Mouse (Mus musculus): ENCODE measurements around the gene Ccdc152. TPM values are rescaled to one million over a fixed set of nuclear protein-coding genes. Genes with fewer than 3 reads are reported as not detected.

The Ccdc152 gene
- polyA plus RNA-seq, 1 experiment from 2014 or later, result 0.21 TPM

GRCm38 (mm10) chr15:3271216-3271615 lies 32.1 kb downstream of the Ccdc152 start:
- no peaks in the 10 kb centered on the region for H3K27me3 ChIP-seq
- H3K27ac ChIP-seq, result 0 out of 2 replicates have a peak overlapping the region, but pooled peaks have one; percentile 36
- ATAC-seq (ENCODE audit: borderline replicate concordance, extremely low read depth, low FRiP score, low TSS enrichment), result 0 out of 2 replicates have a peak, but pooled peaks have one; percentile 33
- peaks cover 12% of the 10 kb centered on the region for H3K4me1 ChIP-seq
- H3K4me2 ChIP-seq, result peak overlapping the region; percentile 54
- H3K36me3 ChIP-seq, result peaks cover 6% of the 10 kb centered on the region; the same call in 1 of the 2 replicates
- no peaks in the 10 kb centered on the region for H3K9me3 ChIP-seq
- WGBS, result 35% methylated on average over 6 of the region's 6 CpGs
- no peak overlapping the region for H3K9ac ChIP-seq
- H3K4me3 ChIP-seq, result peak overlapping the region; percentile 40

- H3K4me2 ChIP-seq, result peak overlapping the region; percentile 54
- ATAC-seq (ENCODE audit: borderline replicate concordance, extremely low read depth, low FRiP score, low TSS enrichment), result peak; percentile 82
These were observed 32.7 kb downstream of the Ccdc152 start for GRCm38 (mm10) chr15:3270646-3271077.

DNA sequence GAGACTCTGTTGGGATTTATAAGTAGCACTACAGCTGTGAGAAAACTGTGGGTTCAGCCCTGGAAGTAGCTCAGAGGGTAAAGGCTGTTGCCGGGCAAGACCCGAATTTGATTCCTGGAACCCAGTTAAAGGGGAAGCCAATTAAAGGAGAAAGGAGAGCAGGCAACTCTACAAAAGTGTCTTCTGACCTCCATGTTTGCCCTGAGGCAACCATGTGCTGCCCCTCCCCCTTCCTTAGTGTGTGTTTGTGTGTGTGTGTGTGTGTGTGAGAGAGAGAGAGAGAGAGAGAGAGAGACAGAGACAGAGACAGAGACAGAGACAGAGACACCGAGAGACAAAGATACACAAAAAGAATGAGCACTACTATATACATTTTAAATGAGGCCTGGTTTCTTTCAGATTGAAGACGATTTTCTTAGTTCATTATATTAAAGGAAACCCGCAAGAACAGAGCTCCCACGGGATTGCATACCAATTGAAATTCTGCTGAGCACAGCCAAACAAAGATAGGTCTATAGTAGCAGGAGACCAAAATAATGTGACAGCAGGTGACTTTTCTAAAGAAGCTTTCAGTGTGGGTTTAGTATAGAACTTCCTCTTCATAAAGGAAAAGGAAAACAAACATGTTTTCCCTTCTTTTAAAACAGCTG lies 33.2 kb downstream of the Ccdc152 start:
- Histone ChIP-seq H3K4me2 (peak overlapping the region; percentile 54), H3K9ac (no peak overlapping the region), H3K27me3 (no peaks in the 10 kb centered on the region), H3K9me3 (no peaks in the 10 kb centered on the region), H3K27ac (peak overlapping the region; percentile 87), H3K36me3 (no peaks in the 10 kb centered on the region), H3K4me3 (peak overlapping the region; percentile 40), H3K4me1 (peaks cover 12% of the 10 kb centered on the region)
- 0 out of 2 replicates have a peak, but pooled peaks have one; percentile 24 for ATAC-seq (ENCODE audit: borderline replicate concordance, extremely low read depth, low FRiP score, low TSS enrichment)
- WGBS, result 39% methylated on average over 6 of the region's 6 CpGs

More at GRCm38 (mm10) chr15:3270646-3271077, 32.7 kb downstream of the Ccdc152 start:
- H3K4me3 ChIP-seq, result peak overlapping the region; percentile 40
- H3K27me3 ChIP-seq, result no peaks in the 10 kb centered on the region
- H3K4me1 ChIP-seq, result peaks cover 12% of the 10 kb centered on the region
- WGBS, result 3% methylated on average over 12 of the region's 12 CpGs
- H3K9ac ChIP-seq, result peak overlapping the region; percentile 39; the same call in 1 of the 2 replicates
- H3K27ac ChIP-seq, result peak overlapping the region; percentile 87
- H3K36me3 ChIP-seq, result peaks cover 2% of the 10 kb centered on the region; the same call in 1 of the 2 replicates
- H3K9me3 ChIP-seq, result no peaks in the 10 kb centered on the region

DNA sequence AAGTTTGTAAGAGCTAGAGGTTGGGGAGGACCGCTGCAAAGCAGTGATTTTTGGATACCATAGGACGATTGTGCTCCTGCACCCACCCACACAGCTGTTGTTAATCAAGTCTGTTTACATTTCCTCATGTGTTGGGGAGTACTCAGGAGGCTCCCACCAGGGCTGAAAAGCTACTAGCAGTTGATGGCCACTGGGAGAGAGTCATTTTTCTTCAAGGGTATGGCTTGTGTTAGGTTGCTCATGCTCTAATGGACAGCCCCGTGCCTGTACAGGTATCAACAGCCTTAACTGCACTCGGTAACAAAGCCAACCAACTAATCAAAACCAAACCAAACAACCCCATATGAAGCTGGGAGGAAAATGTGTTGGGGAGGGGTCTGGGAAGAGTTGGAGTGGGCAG lies 33.8 kb downstream of the Ccdc152 start:
- 54% methylated on average over 4 of the region's 4 CpGs for WGBS
- Histone ChIP-seq H3K9me3 (no peaks in the 10 kb centered on the region), H3K4me1 (peaks cover 12% of the 10 kb centered on the region), H3K4me2 (no peak overlapping the region), H3K27ac (0 out of 2 replicates have a peak overlapping the region, but pooled peaks have one; percentile 87), H3K4me3 (no peak overlapping the region), H3K36me3 (no peaks in the 10 kb centered on the region), H3K27me3 (no peaks in the 10 kb centered on the region), H3K9ac (no peak overlapping the region)
- ATAC-seq (ENCODE audit: borderline replicate concordance, extremely low read depth, low FRiP score, low TSS enrichment), result 0 out of 2 replicates have a peak, but pooled peaks have one; percentile 40

- Histone ChIP-seq H3K4me3 (no peak within 1 kb of the TSS), H3K9ac (no peak within 1 kb of the TSS), H3K27me3 (no peaks in the 10 kb centered on the region), H3K4me2 (no peak within 1 kb of the TSS), H3K36me3 (no peaks in the 10 kb centered on the region), H3K9me3 (no peaks in the 10 kb centered on the region), H3K27ac (peak within 1 kb of the TSS; percentile 16; the same call in 1 of the 2 replicates), H3K4me1 (peaks cover 12% of the 10 kb centered on the region)
- ATAC-seq (ENCODE audit: borderline replicate concordance, extremely low read depth, low FRiP score, low TSS enrichment), result no peak
- WGBS, result 90% methylated on average over 6 of the region's 6 CpGs
These were observed 35.1 kb downstream of the Ccdc152 start, which contains the start of gene Selenop for GRCm38 (mm10) chr15:3268247-3268646. Selenop (plus strand) TSS chr15:3268547.

- Histone ChIP-seq H3K36me3 (no peaks in the 10 kb centered on the region), H3K9ac (no peak overlapping the region), H3K4me3 (no peak overlapping the region), H3K4me1 (peaks cover 8% of the 10 kb centered on the region), H3K27ac (no peak overlapping the region), H3K27me3 (no peaks in the 10 kb centered on the region), H3K9me3 (no peaks in the 10 kb centered on the region), H3K4me2 (no peak overlapping the region)
- ATAC-seq (ENCODE audit: borderline replicate concordance, extremely low read depth, low FRiP score, low TSS enrichment), result no peak
- WGBS, result 73% methylated on average over 1 of the region's 1 CpGs
These were observed 38.5 kb downstream of the Ccdc152 start for GRCm38 (mm10) chr15:3264828-3265227.

DNA sequence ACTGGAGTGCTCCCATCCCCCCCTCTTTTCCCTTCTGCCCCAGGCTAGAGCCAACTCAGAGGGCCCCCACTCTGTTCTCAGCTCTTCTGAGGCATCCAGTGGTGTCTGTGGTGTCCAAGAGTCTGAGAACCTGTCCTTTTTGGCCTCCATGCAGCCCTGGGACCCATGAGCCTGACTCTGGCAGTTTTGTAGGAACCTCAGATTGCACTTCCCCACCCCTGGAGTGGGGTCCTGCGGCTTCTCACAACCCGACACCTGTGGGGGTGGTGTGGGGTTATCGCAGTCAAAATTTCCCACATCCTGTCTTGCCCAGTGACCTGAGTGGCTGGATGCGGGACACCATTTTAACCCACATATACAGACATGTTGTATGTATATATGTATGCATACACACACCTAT lies 39.0 kb downstream of the Ccdc152 start:
- 89% methylated on average over 4 of the region's 4 CpGs for WGBS
- ATAC-seq (ENCODE audit: borderline replicate concordance, extremely low read depth, low FRiP score, low TSS enrichment), result no peak
- Histone ChIP-seq H3K27ac (no peak overlapping the region), H3K4me3 (no peak overlapping the region), H3K4me2 (no peak overlapping the region), H3K9ac (no peak overlapping the region), H3K4me1 (peaks cover 3% of the 10 kb centered on the region; the same call in 1 of the 2 replicates), H3K36me3 (no peaks in the 10 kb centered on the region), H3K27me3 (no peaks in the 10 kb centered on the region), H3K9me3 (no peaks in the 10 kb centered on the region)

GRCm38 (mm10) chr15:3262883-3263282 lies 40.4 kb downstream of the Ccdc152 start:
- Histone ChIP-seq H3K27me3 (no peaks in the 10 kb centered on the region), H3K4me3 (no peak overlapping the region), H3K9ac (no peak overlapping the region), H3K9me3 (no peaks in the 10 kb centered on the region), H3K36me3 (no peaks in the 10 kb centered on the region), H3K4me2 (no peak overlapping the region), H3K4me1 (no peaks in the 10 kb centered on the region), H3K27ac (no peak overlapping the region)
- ATAC-seq (ENCODE audit: borderline replicate concordance, extremely low read depth, low FRiP score, low TSS enrichment), result no peak
- WGBS, result 63% methylated on average over 3 of the region's 3 CpGs

DNA sequence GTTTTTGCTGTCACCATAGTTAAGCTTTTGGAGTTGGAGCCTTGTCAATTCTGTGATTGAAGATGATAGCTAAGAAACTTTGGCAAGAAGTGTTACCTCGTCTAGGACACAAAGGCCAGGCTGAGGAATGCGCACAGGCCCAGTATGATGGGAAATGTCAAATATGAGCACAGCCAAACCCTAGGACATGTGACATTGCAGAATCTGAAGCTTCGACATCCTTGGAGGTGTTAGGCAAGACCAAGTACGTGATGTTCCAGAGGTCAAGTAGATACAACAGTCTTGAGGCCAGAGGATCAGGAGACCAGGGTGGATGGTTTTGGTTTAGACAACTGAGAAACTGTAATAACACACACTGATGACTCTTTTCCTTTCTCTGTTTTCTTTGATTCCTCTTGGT lies 43.0 kb downstream of the Ccdc152 start:
- Histone ChIP-seq H3K9ac (no peak overlapping the region), H3K4me3 (no peak overlapping the region), H3K4me1 (no peaks in the 10 kb centered on the region), H3K36me3 (no peaks in the 10 kb centered on the region), H3K27me3 (no peaks in the 10 kb centered on the region), H3K4me2 (no peak overlapping the region), H3K27ac (no peak overlapping the region), H3K9me3 (no peaks in the 10 kb centered on the region)
- 72% methylated on average over 4 of the region's 4 CpGs for WGBS
- no peak for ATAC-seq (ENCODE audit: borderline replicate concordance, extremely low read depth, low FRiP score, low TSS enrichment)

GRCm38 (mm10) chr15:3259025-3259424 lies 44.3 kb downstream of the Ccdc152 start:
- Histone ChIP-seq H3K9ac (no peak overlapping the region), H3K4me1 (no peaks in the 10 kb centered on the region), H3K27me3 (no peaks in the 10 kb centered on the region), H3K4me2 (no peak overlapping the region), H3K9me3 (no peaks in the 10 kb centered on the region), H3K4me3 (no peak overlapping the region), H3K27ac (no peak overlapping the region), H3K36me3 (no peaks in the 10 kb centered on the region)
- whole genome bisulfite sequencing, result 75% methylated on average over 1 of the region's 1 CpGs
- ATAC-seq (ENCODE audit: borderline replicate concordance, extremely low read depth, low FRiP score, low TSS enrichment), result no peak

- Histone ChIP-seq H3K36me3 (no peaks in the 10 kb centered on the region), H3K4me3 (no peak overlapping the region), H3K27ac (peak overlapping the region; percentile 74), H3K4me2 (no peak overlapping the region), H3K9me3 (no peaks in the 10 kb centered on the region), H3K4me1 (peaks cover 23% of the 10 kb centered on the region), H3K9ac (no peak overlapping the region), H3K27me3 (no peaks in the 10 kb centered on the region)
- no peak for ATAC-seq (ENCODE audit: borderline replicate concordance, extremely low read depth, low FRiP score, low TSS enrichment)
These were observed 51.6 kb downstream of the Ccdc152 start for GRCm38 (mm10) chr15:3251718-3252067.

GRCm38 (mm10) chr15:3251031-3251717 lies 52.2 kb downstream of the Ccdc152 start:
- H3K4me1 ChIP-seq, result peaks cover 23% of the 10 kb centered on the region
- H3K4me3 ChIP-seq, result no peak overlapping the region
- H3K27me3 ChIP-seq, result no peaks in the 10 kb centered on the region
- WGBS, result 35% methylated on average over 3 of the region's 3 CpGs
- H3K9ac ChIP-seq, result no peak overlapping the region
- peak; percentile 80; the same call in 1 of the 2 replicates for ATAC-seq (ENCODE audit: borderline replicate concordance, extremely low read depth, low FRiP score, low TSS enrichment)
- peak overlapping the region; percentile 74 for H3K27ac ChIP-seq
- no peak overlapping the region for H3K4me2 ChIP-seq
- no peaks in the 10 kb centered on the region for H3K36me3 ChIP-seq
- H3K9me3 ChIP-seq, result no peaks in the 10 kb centered on the region

Measured in lung, embryonic 15.5 days (tissue).